In genomic region chr3:52258532-52258931, GRCm38 (mm10) we compare ENCODE assay signal across 9 mouse cellular contexts. TPM values are rescaled to one million over a fixed set of nuclear protein-coding genes. Genes with fewer than 3 reads are reported as not detected.
DNase-seq lines count a peak whose midpoint lies in the region; ATAC-seq lines count a peak whose summit lies in the region.
"Had no signal": no experiment of that assay in that cellular context is flagged by ENCODE, and none has a peak within 500 bp of the region (broad histone marks: within the 10 kb centered on the region; RNA-seq: fewer than 3 reads in every experiment).

No protein-coding gene starts in this region.

- no peaks in the 10 kb centered on the region for H3K9me3 ChIP-seq in heart, embryonic 13.5 days
- H3K9me3 ChIP-seq in midbrain, embryonic 10.5 days (replicated peaks): no peaks in the 10 kb centered on the region

- peak; percentile 64 for DNase-seq in adrenal gland, postnatal 14 days
- no peak for DNase-seq in adrenal gland, adult 18-20 months (ENCODE audit: low spot score in 2 of 2)
- peak; percentile 72 for DNase-seq in 3T3-L1 (ENCODE audit: low read depth, low spot score)
- DNase-seq in kidney, postnatal 4 days: peak; percentile 55 to 67
- no peak for DNase-seq in natural killer cell, adult 2 months (ENCODE audit: low spot score in 2 of 2)
- DNase-seq in midbrain, embryonic 10.5 days (ENCODE audit: low spot score): no peak
- no peak for DNase-seq in urinary bladder, postnatal 25 days (ENCODE audit: low spot score)

- H3K36me3 ChIP-seq in heart, embryonic 13.5 days: no peaks in the 10 kb centered on the region
- no peaks in the 10 kb centered on the region for H3K36me3 ChIP-seq in midbrain, embryonic 10.5 days

- H3K4me3 ChIP-seq in heart, embryonic 13.5 days: peak overlapping the region; percentile 48
- no peak overlapping the region for H3K4me3 ChIP-seq in midbrain, embryonic 10.5 days

- peaks cover 38% of the 10 kb centered on the region for H3K27me3 ChIP-seq in heart, embryonic 13.5 days (replicated peaks)
- H3K27me3 ChIP-seq in midbrain, embryonic 10.5 days (ENCODE audit: low read depth, poor library complexity, severe bottlenecking): peaks cover 52% of the 10 kb centered on the region

- H3K9ac ChIP-seq in heart, embryonic 13.5 days: no peak overlapping the region; the same call in 1 of the 2 replicates
- H3K9ac ChIP-seq: liver, embryonic 14.5 days had no signal

- H3K4me1 ChIP-seq in heart, embryonic 13.5 days: peaks cover 14% of the 10 kb centered on the region
- H3K4me1 ChIP-seq in midbrain, embryonic 10.5 days: peaks cover 7% of the 10 kb centered on the region

- peak overlapping the region; percentile 78 for H3K4me2 ChIP-seq in heart, embryonic 13.5 days

- WGBS in heart, embryonic 13.5 days: 16% methylated on average over 3 of the region's 3 CpGs
- 51% methylated on average over 3 of the region's 3 CpGs for WGBS in midbrain, embryonic 10.5 days

- ATAC-seq in heart, embryonic 13.5 days (ENCODE audit: extremely low read depth, insufficient number of reproducible peaks, low FRiP score, low TSS enrichment): no peak

- H3K27ac ChIP-seq in heart, embryonic 13.5 days (replicated peaks): peak overlapping the region; percentile 32; the same call in 1 of the 2 replicates
- H3K27ac ChIP-seq in midbrain, embryonic 10.5 days (replicated peaks): no peak overlapping the region
- H3K27ac ChIP-seq: liver, embryonic 14.5 days had no signal

RNA-seq across cellular contexts. Expression of gene Foxo1, which starts 9.6 kb away (rescaled TPM):
- total RNA-seq in adrenal gland, postnatal 14 days (2021): 39.3 and 50.1 TPM in 2 replicates
- 10 to 100 TPM; 23.7 to 28.6 TPM for total RNA-seq in adrenal gland, adult 18-20 months (2021)
- 5.4 and 6.1 TPM in 2 replicates for polyA plus RNA-seq in heart, embryonic 13.5 days (2015; fragmentation: Nextera tagmentation; extraction: Ambion mirVana)
- 1.9 and 2.1 TPM in 2 replicates for polyA plus RNA-seq in midbrain, embryonic 10.5 days (2016; fragmentation: Nextera tagmentation; extraction: Ambion mirVana)

Comparison
In these comparisons a context has a peak if more than half of its experiments do, and no peak if none do; other contexts are left out.
1. DNase-seq: peak in adrenal gland, postnatal 14 days (single experiment), 3T3-L1 (single experiment) and kidney, postnatal 4 days (2 of 2); none in adrenal gland, adult 18-20 months (0 of 2), natural killer cell, adult 2 months (0 of 2), midbrain, embryonic 10.5 days (single experiment) and urinary bladder, postnatal 25 days (single experiment).